Mouse (Mus musculus) right cerebral cortex, postnatal 4 days (tissue): ENCODE results near the gene Gm49384.

Source experiments
- DNase-seq: peaks from one replicate; pipeline ENCODE4 v3.0.0-alpha.2; 2022

The Gm49384 gene

DNA sequence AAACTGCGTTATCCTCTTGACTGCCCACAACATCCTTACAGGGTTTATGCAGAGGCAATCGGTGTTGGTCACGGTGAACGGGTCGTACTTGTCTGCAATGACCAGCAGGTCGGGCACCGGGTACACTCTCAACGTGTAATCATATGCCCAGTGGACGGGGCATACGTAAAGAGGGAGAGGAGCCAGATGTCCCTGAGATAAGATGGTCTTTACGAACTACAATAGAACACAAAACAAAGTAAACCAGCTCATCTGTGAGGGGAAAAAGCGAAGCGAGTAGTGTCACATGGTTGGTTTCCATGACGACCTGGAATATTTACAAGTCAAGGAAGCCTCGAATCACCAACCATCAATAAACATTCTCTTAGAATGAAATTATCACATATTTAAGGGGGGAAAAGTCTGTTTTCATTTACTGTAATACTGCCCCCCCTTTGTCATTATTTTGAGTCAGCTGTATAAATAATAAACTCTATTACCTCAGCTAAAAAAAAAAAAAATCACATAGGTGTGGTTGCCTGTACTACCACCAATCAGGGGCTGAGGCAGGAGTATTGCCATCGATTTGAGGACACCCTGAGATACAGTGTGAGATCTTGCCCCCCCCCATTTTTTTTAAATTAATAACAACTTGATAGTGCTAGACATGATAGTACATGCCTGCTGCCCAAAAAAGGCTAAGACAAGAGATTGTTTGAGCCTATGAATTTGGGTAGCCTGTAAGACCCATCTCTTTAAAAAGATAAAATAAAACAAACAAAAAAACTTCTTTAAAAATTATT, at the start of gene Gm49384:
Gm49384 (minus strand) TSS at position 216 of the 782 bp plus-strand sequence.
- DNase-seq: no peak

GRCm38 (mm10) chr12:69253806-69254205, 49.7 kb upstream of the Gm49384 start:
- no peak for DNase-seq

DNA sequence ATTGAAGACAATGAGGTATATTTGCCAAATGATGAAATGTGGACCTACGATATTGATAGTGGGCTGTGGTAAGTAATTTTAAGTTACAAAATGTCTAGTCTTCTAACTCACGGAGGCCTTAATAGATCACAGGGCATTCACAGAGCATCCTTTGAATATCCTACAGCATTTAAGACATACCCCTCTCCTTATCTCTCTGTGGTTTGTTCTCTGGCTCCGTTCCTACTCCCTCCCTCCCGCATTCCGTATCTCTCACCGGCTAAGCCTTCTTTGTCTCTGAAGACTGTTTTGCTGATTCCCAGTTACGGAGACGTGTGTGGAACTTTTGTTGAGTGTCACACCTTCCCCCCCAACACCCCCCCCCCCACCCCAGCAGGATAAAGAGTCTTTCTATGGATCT, 46.7 kb upstream of the Gm49384 start:
- no peak for DNase-seq

DNA sequence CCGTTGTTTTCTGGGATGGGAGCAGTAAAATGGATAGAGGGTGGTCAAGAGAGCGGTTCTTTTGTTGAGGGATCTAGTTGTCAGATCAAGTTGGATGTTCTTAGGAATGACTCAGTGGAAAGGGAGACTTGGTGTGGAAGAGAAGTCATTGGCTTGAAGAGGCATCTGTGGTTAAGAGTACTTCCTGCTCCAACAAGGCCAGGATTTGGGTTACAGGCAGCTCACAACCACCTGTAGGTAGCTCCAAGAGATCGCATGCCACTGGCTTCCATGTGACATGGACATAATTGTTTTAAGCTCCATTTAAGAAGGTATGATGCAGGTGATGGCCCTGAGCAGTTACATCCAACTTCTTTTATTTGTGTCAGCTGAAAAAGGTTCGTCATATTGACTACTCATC, 45.7 kb upstream of the Gm49384 start:
- DNase-seq: no peak

- peak; percentile 72 for DNase-seq
Measured at GRCm38 (mm10) chr12:69241771-69242431, 37.8 kb upstream of the Gm49384 start.

GRCm38 (mm10) chr12:69241405-69241770, 37.3 kb upstream of the Gm49384 start:
- DNase-seq: no peak

GRCm38 (mm10) chr12:69240876-69241275, 36.8 kb upstream of the Gm49384 start, which contains the start of gene Klhdc1:
Gene Klhdc1, plus strand, starts transcription at chr12:69241176.
- DNase-seq: no peak

GRCm38 (mm10) chr12:69238284-69238683, 34.2 kb upstream of the Gm49384 start:
- DNase-seq: no peak

DNA sequence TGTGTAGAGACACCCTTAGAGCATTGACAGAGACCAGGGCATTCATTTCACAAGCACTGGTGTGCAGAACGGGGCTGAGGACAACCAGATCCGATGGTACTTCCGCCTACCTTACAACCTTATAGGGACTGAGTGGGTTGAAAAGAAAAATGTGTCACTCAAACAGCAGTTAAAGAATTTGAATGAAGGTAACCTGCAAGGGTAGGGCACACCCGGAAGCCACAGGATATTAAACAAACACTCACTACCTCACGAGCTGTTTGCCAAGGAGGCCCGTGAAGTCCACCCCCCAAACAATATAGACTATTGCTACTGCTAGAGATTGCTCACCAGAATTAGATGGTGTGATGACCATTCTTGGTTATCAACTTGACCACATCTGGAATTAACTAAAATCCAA, 31.7 kb upstream of the Gm49384 start:
- DNase-seq: no peak

- DNase-seq: no peak
Measured at GRCm38 (mm10) chr12:69229251-69229650, 25.2 kb upstream of the Gm49384 start.

- DNase-seq: peak; percentile 90
Measured at GRCm38 (mm10) chr12:69227776-69228466, 23.9 kb upstream of the Gm49384 start, which contains the start of gene Pole2. Gene Pole2, minus strand, starts transcription at chr12:69228195.

DNA sequence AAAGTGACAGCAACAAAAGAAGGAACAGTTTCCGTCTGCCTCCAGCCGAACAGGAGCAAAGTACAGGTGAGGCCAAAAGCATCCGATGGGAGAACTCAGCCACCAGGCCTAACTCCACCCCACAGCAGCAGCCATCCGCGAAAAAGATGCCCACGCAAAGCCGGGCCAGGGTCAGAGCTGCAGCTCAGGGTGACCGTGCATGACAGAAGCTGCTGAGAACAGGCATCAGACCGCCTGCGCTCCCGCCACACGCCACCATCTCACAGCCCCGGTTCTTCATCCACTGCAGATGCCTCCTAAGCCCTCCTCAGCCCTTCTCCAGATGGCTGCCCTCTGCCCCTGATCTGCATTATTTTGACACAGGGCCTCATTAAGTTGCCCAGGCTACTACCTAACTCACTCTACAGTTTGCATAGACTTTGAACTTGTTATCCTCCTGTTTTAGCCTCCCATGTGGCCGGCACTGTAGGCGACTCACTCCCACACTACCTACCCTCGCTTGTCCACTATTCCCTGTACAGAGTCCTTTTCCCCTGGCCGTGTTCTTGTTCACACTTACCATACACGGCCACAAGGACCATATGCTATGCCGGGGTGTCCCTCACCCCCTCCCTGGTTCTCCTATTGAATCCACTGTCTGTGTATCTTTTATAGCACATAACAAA, 16.7 kb upstream of the Gm49384 start:
- no peak for DNase-seq

GRCm38 (mm10) chr12:69216587-69216986, 12.5 kb upstream of the Gm49384 start:
- no peak for DNase-seq

DNA sequence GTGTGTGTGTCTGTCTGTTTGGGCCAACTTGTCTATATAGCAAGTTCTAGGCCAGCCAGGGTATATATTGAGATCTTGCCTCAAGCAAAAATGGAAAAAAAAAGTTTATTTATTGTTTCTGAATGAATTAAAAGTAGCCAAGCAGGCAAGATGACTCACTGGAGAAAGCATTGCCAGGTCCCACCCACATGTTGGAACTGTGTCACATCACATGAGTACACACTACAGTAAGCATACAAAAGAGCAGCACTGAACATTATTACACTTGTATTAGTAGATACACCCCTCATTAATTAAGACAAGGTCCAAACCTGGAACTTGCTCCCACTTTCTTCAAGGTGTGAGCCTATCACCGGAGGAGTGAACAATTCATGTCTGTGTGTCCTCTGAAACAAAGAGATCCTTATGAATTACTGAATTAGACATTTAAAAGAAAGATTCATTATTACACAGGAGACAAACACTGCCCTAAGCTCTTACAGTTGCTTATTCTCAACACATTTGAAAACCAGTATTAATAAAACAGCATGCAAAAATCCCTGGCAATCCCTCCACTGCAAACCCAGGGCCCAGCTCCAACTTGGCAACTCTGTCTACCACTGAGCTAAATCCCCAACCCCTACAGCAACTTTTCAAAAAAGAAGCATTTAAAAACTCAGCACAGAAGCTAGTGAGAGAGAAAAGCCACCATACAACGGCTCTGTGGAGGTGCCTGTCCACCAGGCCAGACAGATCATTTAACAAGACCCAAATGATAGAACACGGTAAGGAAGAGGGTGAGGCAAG, 11.1 kb upstream of the Gm49384 start:
- DNase-seq: no peak

DNA sequence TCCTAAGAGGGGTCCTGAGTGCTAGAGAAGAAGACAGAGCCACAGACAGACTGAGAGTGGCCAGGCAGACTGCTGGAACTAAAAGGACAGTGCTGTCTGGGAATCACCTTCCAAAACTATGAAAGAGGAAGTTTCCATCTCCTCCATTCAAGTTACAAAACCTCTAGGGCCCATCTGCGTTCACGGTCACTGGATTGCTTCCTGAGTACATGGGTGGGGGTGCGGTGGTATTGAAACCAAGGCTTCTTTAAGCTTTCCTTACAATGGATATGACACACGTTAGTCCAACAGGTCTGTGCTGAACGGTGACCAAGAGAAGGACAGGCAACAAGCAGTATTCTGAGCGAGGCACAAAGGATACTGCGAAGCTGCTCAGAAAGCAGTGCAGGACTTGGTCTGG, 10.3 kb upstream of the Gm49384 start:
- DNase-seq: no peak

GRCm38 (mm10) chr12:69213186-69213777, 9.2 kb upstream of the Gm49384 start:
- DNase-seq: no peak

DNA sequence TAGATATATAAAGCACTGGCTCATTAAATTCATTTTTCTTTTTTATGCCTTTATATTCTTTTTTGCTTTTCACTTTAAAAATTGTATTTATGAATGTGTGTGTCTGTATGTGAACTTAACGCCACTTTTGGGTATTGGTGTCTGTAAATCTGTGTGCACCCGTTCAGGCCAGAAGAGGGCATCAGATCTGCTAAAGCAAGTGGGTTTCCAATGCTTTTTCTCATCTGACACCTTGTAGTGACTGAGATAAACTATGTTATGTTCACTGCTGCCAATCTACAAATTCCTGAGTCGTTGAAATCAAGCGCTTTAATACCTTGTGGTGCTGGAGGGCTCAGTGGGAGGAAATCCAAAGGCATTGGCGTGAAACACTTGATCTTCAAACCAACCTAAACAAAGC, 7.0 kb upstream of the Gm49384 start:
- DNase-seq: no peak

DNA sequence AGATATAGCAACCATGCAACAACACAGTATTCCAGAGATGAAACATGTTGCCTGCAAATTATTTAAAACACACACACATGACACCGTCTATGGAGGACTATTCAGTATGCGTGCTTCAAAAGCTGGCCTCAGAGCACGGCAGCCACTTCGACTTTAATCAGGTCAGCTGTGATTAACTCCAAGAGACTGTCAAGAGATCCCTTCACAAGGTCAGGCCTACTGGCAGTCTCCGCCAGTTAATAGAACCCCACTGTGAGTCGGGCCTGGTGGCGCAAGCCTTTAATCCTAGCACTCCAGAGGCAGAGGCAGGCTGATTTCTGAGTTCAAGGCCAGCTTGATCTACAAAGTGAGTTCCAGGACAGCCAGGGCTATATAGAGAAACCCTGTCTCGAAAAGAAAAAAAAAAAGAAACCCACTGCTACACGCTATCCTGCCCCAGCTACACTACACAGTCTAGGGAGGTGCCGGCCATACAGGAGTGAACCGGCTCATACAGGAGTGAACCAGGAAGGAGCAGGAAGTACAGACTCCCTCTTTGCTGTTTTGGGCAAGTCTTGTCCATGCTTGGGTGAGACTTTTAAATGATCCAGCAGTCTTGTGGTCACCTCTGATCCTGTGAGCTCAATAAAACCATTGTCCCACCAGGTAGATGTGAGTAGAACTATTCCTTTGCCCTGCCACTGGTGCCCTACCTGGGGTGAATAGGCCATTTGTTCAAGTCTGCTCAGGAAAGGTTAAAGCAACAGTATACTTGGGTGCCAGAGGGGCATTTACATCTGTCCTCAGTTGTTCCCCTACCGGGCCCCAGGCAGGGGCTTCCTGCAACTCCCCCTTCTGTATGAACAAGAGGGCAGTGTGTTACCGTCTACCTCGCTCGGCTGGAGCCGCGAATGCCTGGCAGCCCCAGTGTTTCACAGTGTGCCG, 6.3 kb upstream of the Gm49384 start:
- DNase-seq: no peak

DNA sequence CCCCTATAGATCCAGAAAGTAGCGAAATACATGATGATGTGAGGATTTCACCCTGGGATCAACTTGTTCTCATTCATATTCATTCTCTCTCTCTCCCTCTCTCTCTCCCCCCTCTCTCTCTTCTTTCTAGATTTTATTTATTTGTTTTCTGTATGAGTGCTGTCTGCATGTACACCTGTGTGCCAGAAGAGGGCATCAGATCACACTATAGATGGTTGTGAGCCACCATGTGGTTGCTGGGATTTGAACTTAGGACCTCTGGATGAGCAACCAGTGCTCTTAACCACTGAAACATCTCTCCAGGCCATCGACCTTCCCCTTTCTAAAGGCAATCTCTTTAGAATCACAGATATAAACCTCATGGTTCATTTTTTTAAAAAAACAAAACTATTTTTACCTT, 4.5 kb upstream of the Gm49384 start:
- no peak for DNase-seq

GRCm38 (mm10) chr12:69207926-69208325, 3.9 kb upstream of the Gm49384 start:
- DNase-seq: no peak

DNA sequence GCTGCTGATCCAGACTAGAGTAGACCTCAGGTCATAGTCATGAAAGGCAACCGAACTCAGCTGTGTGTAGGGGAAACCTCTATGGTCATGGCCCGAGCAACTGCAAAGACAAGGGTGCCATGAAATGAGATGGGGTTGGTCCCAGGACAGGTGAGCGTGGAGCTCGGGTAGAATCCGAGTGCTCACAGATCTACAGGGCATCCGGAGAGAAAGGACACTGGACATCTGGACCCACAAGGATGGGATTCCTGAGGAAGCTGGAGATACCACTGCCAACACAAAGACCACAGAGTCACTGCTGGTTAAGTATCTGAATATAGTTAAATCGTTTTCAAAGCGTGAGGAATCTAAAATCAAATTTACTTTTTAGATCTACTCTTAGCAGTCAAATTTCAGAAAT, 3.3 kb upstream of the Gm49384 start:
- no peak for DNase-seq
